Mouse (Mus musculus): ENCODE data around the gene Tmem274.

- TF ChIP-seq TAL1 (conservative IDR thresholded peaks at IDR 0.05; ENCODE audit: low read depth, low read length) (no peak), CTCF (IDR thresholded peaks at IDR 0.05; ENCODE audit: low read depth, low read length) (no peak), GATA1 (IDR thresholded peaks at IDR 0.05; ENCODE audit: borderline replicate concordance, low read length) (no peak), POLR2AphosphoS5 (IDR thresholded peaks at IDR 0.05; ENCODE audit: insufficient replicate concordance, low read depth, low read length) (no peak), GATA2 (IDR thresholded peaks at IDR 0.05; ENCODE audit: borderline replicate concordance, low read depth, low read length) (no peak)
Observed at GRCm38 (mm10) chr4:149454879-149455278, 22.3 kb upstream of the Tmem274 start, which contains the start of gene Rbp7.
